Mouse (Mus musculus) lung, postnatal 0 days (tissue): ENCODE data around the gene Eif5a2.

Source experiments
- CTCF ChIP-seq: IDR thresholded peaks from 2 replicates; pipeline ENCODE4 v1.5.1; 2016; ENCODE audit warnings: antibody characterized with exemption, mild to moderate bottlenecking
- EP300 ChIP-seq: IDR thresholded peaks from 2 replicates; pipeline ENCODE4 v1.6.1; 2016; ENCODE audit warnings: antibody characterized with exemption, mild to moderate bottlenecking, control low read depth

DNA sequence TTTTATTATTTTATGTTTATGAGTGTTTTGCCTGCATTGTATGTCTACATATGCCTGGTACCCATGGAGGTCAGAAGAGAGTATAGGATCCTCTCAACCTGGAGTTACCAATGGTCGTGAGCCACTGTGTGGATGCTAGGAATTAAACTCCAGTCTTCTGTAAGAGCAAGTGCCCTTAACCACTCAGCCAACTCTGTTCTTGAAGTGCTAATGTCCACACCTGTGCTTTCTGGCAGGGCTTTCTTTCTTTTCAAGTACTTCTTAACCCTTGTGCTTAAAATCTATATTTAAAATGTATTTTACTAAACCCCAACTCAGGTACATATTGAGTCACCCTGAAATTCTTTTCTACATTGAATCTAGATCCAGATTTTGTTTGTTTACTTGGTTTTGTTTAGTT, 45.2 kb downstream of the Eif5a2 start:
- TF ChIP-seq CTCF (no peak), EP300 (no peak)
